ENCODE assay signal across 1 mouse cellular context in genomic region chr11:97665431-97665830, GRCm38 (mm10).
TF ChIP-seq lines count a peak whose summit lies in the region.

No protein-coding gene starts in this region.

TF ChIP-seq in CH12.LX, 34 proteins besides CTCF, POLR2A, EP300 and RAD21 (continued from another document):
- TF ChIP-seq MAX (IDR thresholded peaks at IDR 0.05; ENCODE audit: low read length) (no peak), E2F4 (IDR thresholded peaks at IDR 0.05; ENCODE audit: insufficient replicate concordance, low read depth, low read length) (no peak), BHLHE40 (IDR thresholded peaks at IDR 0.05; ENCODE audit: low read depth, low read length) (no peak), ZNF384 (IDR thresholded peaks at IDR 0.05; ENCODE audit: low read depth, low read length) (no peak), CHD1 (IDR thresholded peaks at IDR 0.05; ENCODE audit: low read depth, low read length) (no peak), KAT2A (IDR thresholded peaks at IDR 0.05; ENCODE audit: insufficient replicate concordance, low read length) (no peak), SMC3 (IDR thresholded peaks at IDR 0.05; ENCODE audit: low read depth, low read length) (no peak), ZMIZ1 (IDR thresholded peaks at IDR 0.05; ENCODE audit: low read depth, low read length) (no peak), GABPA (IDR thresholded peaks at IDR 0.05; ENCODE audit: insufficient replicate concordance, low read depth, low read length) (no peak)
